Mouse (Mus musculus): ENCODE results near the gene Prss30.

Prss30 gene

GRCm38 (mm10) chr17:23980297-23980909, at the start of gene Prss30:
Prss30 (minus strand) TSS chr17:23980566.
- in situ Hi-C loops (cut with MboI; ENCODE audit: low pct_unique_long_range_greater_than_20kb in 1 of 2, low sequenced_read_pairs in 2 of 2, unreplicated experiment in 1 of 2) = no loop called here

- in situ Hi-C loops (cut with MboI; ENCODE audit: low pct_unique_long_range_greater_than_20kb in 1 of 2, low sequenced_read_pairs in 2 of 2, unreplicated experiment in 1 of 2) = no loop called here
Measured at GRCm38 (mm10) chr17:24029477-24029876, 49.1 kb upstream of the Prss30 start.

GRCm38 (mm10) chr17:24021375-24022199, 41.2 kb upstream of the Prss30 start:
- in situ Hi-C loops (cut with MboI; ENCODE audit: low pct_unique_long_range_greater_than_20kb in 1 of 2, low sequenced_read_pairs in 2 of 2, unreplicated experiment in 1 of 2) = no loop called here

GRCm38 (mm10) chr17:24020696-24021095, 40.3 kb upstream of the Prss30 start:
- in situ Hi-C loops (cut with MboI; ENCODE audit: low pct_unique_long_range_greater_than_20kb in 1 of 2, low sequenced_read_pairs in 2 of 2, unreplicated experiment in 1 of 2) = no loop called here

GRCm38 (mm10) chr17:24015727-24016126, 35.4 kb upstream of the Prss30 start:
- in situ Hi-C loops (cut with MboI; ENCODE audit: low pct_unique_long_range_greater_than_20kb in 1 of 2, low sequenced_read_pairs in 2 of 2, unreplicated experiment in 1 of 2) = no loop called here

GRCm38 (mm10) chr17:24014433-24014965, 34.1 kb upstream of the Prss30 start:
- in situ Hi-C loops (cut with MboI; ENCODE audit: low pct_unique_long_range_greater_than_20kb in 1 of 2, low sequenced_read_pairs in 2 of 2, unreplicated experiment in 1 of 2) = no loop called here

- in situ Hi-C loops (cut with MboI; ENCODE audit: low pct_unique_long_range_greater_than_20kb in 1 of 2, low sequenced_read_pairs in 2 of 2, unreplicated experiment in 1 of 2) = no loop called here
Measured at GRCm38 (mm10) chr17:24012921-24013320, 32.6 kb upstream of the Prss30 start.

- in situ Hi-C loops (cut with MboI; ENCODE audit: low pct_unique_long_range_greater_than_20kb in 1 of 2, low sequenced_read_pairs in 2 of 2, unreplicated experiment in 1 of 2) = no loop called here
Measured at GRCm38 (mm10) chr17:24009617-24010016, 29.3 kb upstream of the Prss30 start.

- in situ Hi-C loops (cut with MboI; ENCODE audit: low pct_unique_long_range_greater_than_20kb in 1 of 2, low sequenced_read_pairs in 2 of 2, unreplicated experiment in 1 of 2) = no loop called here
Measured at GRCm38 (mm10) chr17:24008105-24008504, 27.7 kb upstream of the Prss30 start.

- in situ Hi-C loops (cut with MboI; ENCODE audit: low pct_unique_long_range_greater_than_20kb in 1 of 2, low sequenced_read_pairs in 2 of 2, unreplicated experiment in 1 of 2) = no loop called here
Measured at GRCm38 (mm10) chr17:24007391-24007790, 27.0 kb upstream of the Prss30 start.

GRCm38 (mm10) chr17:24006930-24007329, 26.6 kb upstream of the Prss30 start:
- in situ Hi-C loops (cut with MboI; ENCODE audit: low pct_unique_long_range_greater_than_20kb in 1 of 2, low sequenced_read_pairs in 2 of 2, unreplicated experiment in 1 of 2) = no loop called here

GRCm38 (mm10) chr17:24005049-24005448, 24.7 kb upstream of the Prss30 start:
- in situ Hi-C loops (cut with MboI; ENCODE audit: low pct_unique_long_range_greater_than_20kb in 1 of 2, low sequenced_read_pairs in 2 of 2, unreplicated experiment in 1 of 2) = no loop called here

- in situ Hi-C loops (cut with MboI; ENCODE audit: low pct_unique_long_range_greater_than_20kb in 1 of 2, low sequenced_read_pairs in 2 of 2, unreplicated experiment in 1 of 2) = no loop called here
Measured at GRCm38 (mm10) chr17:24004071-24004665, 23.8 kb upstream of the Prss30 start.

GRCm38 (mm10) chr17:24000404-24000803, 20.0 kb upstream of the Prss30 start:
- in situ Hi-C loops (cut with MboI; ENCODE audit: low pct_unique_long_range_greater_than_20kb in 1 of 2, low sequenced_read_pairs in 2 of 2, unreplicated experiment in 1 of 2) = no loop called here

- in situ Hi-C loops (cut with MboI; ENCODE audit: low pct_unique_long_range_greater_than_20kb in 1 of 2, low sequenced_read_pairs in 2 of 2, unreplicated experiment in 1 of 2) = no loop called here
Measured at GRCm38 (mm10) chr17:23998383-23998782, 18.0 kb upstream of the Prss30 start.

- in situ Hi-C loops (cut with MboI; ENCODE audit: low pct_unique_long_range_greater_than_20kb in 1 of 2, low sequenced_read_pairs in 2 of 2, unreplicated experiment in 1 of 2) = no loop called here
Measured at GRCm38 (mm10) chr17:23997901-23998300, 17.5 kb upstream of the Prss30 start, which contains the start of gene Prss22. Prss22 (minus strand) TSS chr17:23998100.

- in situ Hi-C loops (cut with MboI; ENCODE audit: low pct_unique_long_range_greater_than_20kb in 1 of 2, low sequenced_read_pairs in 2 of 2, unreplicated experiment in 1 of 2) = no loop called here
Measured at GRCm38 (mm10) chr17:23995421-23995820, 15.1 kb upstream of the Prss30 start.

GRCm38 (mm10) chr17:23994667-23995066, 14.3 kb upstream of the Prss30 start:
- in situ Hi-C loops (cut with MboI; ENCODE audit: low pct_unique_long_range_greater_than_20kb in 1 of 2, low sequenced_read_pairs in 2 of 2, unreplicated experiment in 1 of 2) = no loop called here
